Mouse (Mus musculus) NIH3T3 (cell line): Measurements from ENCODE around the gene Fah.

Experiments used
- DNase-seq: peaks from one replicate; pipeline ENCODE4 v3.0.0-alpha.2; 2012; ENCODE audit warnings: low read depth

The Fah gene

DNA sequence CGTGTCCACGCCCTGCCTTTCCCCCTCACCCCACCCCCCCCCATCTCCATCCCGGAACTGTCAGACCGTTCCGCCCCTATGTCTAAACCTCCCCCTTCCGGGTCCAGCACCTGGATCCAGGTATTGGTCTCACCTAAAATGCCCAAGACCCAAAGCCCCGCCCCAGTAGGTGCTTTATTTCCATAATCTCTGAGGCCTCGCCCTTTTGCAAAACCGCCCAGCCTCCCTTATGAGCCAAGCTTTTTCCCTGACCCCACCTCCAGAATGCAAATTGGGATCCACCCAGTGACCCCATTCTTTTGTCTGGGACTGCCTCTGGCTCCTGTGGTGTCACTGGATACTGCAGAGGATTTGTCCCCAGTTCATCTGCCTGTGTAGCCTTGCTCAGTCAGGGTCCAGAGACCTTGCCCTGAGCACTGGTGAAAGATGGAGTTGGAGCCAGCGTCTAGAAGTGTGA, at the start of gene Fah:
Gene Fah (minus strand): TSS at position 430 of the 457 bp plus-strand sequence.
- peak; percentile 20 for DNase-seq

DNA sequence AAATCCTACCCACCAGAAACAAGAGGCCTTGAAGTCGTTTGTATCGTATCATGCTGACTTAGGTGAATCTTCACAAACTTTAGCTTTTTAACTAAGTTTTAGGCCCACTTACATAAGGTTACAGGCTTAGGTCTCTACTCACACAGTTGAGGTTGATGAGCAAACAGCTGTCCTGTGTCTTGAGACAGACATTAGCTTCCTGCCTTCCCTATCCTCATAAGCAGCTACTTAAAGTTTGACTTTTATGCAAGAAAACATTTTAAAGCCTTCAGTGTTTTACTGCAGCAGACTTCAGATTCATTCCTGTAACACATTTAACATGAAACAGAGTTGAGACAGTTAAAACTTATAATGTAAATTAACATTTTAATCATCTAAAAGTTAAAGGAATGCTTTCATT, 46.2 kb upstream of the Fah start:
- no peak for DNase-seq

DNA sequence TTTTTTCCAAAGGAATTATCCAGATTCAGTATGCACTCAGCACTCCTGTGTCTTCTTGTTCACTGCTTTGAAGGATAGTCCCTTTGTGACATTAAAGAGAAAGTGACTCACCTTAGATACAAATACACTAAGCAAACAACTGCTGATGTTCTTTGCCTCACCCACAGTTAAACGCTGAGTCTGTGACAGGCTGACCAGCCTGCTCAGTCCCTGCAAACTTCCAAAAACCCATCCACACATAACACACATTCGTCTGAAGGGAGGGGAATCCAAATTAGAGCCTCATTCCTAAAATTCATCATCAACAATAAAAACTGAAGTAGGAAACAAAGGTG, 45.4 kb upstream of the Fah start:
- DNase-seq = no peak

DNA sequence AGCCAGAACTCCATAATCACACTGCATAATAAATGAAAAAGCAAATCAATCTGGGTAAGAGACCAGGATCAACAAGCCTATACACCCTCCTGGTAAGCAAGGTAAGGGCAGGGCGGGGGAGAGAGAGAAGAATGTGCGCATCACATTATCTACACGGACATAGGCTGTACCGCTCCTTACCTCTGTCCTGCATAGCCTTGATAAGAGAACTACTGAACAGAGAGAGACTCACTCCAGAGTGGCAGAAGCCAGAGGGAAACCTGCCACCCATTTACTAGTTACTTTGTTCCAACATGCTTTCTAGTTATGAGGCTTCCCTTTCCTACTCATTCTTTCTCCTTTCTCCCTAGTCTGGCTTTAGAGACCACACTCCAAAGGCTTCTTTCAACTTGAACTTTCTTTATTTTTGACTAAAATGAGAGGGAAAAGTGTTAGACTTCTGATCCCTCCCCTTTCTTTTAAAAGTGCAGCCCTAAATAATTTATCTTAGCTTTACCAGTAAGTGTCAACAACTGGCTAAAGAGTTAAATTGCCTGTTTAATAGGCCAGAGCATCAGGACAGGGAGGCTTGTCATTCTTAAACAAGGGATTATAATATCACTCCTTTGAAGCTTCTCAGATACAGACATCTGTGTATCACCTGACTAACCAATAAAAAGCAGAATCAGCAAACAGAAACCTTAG, 44.9 kb upstream of the Fah start:
- no peak for DNase-seq

DNA sequence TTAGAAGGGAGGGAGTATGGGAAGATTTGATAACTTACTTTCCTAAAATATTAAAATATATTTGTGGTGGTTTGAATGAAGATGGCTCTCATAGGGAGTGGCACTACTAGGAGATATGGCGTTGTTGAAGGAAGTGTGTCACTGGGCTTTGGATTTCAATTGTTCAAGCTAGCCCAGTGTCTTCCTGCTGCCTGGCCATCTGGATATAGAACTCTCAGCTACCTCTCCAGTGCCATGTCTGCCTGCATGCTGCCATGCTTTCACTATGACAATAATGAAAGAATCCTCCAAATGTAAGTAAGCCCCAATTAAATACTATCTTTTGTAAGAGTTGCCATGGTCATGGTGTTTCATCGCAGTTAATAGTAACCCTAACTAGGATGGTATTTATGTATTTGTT, 42.5 kb upstream of the Fah start:
- DNase-seq = no peak

DNA sequence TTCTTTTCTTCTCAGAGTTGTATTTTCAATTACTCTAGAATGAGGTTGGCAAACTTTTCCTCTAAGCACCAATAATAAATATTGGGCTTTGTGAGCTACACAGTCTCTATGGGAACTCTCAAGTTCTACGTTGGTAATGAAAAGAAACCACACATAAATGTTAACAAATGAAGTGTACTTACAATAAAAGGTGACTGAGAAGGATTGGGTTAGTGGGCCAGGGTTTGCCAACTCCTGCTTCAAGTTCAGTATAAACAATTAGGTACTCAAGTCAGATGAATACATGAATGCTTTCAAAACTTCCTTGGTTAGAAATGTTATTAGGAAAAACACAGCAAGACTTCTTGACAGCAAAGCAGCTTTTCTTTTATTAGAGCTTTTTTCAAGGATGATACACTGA, 39.7 kb upstream of the Fah start:
- DNase-seq = no peak

DNA sequence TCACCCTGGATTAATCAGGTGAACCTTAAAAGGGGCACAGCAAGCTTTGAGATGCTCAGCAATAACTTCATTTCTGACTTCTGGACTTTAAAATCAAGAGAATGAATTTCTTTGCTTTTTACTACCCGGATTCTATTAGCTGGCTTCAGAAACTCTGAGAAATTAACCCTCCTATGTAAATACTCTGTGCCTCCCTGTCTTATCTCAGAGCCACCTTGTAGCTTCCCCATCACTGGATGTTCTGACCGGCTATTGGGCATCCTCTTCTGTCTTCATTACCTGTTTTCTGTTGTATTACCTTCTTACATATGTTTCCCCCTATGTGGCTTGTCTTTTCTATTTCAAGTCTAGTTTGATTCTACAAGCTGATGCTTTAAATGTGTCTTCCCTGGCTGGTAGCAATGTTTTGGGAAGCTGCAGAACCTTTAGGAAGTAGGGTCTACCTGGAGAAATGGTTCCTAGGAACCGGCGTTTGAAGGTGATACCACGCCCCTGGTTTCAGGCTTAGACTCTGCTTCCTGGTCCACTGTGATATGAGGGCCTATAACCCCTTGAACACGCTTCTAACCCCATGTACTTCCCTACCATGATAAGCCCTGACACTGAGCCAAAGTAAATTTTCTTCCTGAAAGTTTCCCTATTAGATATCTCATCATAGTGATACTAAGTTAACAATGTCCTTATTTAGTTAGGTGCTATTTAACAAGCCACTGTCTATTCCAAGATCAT, 36.9 kb upstream of the Fah start:
- DNase-seq = no peak

DNA sequence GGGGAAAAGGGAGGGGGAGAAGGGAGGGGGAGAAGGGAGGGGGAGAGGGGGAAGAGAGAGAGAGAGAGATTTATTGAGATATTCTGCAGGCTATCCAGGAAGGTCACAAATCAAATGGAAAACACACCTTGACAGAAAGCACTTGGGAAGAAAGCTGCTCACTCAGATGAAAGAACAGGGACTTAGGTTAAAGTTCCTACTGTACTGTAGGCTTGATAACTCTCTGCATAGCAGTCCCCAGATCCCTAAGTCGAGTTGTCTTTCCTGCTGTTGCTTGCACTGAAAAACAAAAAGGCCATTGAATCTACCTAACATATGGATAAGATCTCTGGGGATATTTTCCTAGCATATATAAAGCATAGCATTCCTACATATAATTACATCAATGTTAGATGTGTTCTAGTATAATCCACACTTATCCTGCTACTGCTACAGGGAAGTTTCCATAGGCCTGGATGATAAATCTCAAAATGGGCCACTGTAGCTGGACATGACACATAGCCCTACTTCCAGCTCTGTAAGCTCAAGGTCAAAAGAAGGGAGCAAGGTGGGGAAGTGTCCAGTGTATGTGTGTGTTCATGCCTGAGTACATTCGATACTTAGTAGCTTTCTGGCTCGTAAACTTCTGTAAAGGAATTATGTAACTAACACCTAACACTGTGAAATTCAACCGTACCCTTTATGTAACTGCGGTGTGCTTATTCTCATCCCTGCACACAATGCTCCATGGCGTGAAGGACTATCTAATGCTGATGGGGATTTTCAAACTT, 35.8 kb upstream of the Fah start:
- no peak for DNase-seq

DNA sequence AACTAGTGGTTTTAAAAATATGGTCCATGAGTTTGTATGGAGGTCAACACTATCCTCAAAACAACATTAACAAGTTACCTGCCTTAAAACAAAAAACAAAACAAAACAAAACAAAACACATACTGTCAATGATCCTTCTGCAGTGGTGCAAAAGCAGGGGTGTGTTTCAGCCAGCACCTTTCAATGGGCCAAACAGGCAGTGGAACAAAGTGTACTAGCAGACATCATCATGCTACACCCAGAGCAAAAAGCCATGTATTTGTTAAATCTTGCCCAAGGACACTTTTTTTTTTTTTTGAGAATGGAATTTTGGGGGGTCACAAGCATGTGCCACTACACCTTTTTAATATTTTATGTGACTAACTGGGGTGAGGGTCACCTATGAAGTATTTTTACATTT, 30.4 kb upstream of the Fah start:
- no peak for DNase-seq

DNA sequence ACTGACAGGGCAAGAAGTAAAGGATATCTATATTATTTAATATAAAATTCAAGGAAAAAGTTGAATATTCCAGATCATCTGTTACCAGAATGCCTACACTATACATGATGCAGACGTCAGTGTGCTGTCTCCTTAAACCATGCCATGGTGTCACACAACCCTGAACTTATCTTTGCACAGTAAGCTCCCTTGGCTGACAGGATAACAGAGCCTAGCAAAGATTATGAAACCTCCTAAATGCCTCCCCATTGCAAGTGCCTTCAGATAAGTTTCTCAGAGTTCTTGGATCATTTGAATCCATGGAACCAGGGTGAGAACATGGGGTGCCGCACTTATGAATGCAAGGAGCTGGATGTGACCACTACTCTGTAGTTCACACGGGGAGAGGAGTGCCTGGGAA, 25.4 kb upstream of the Fah start:
- no peak for DNase-seq

DNA sequence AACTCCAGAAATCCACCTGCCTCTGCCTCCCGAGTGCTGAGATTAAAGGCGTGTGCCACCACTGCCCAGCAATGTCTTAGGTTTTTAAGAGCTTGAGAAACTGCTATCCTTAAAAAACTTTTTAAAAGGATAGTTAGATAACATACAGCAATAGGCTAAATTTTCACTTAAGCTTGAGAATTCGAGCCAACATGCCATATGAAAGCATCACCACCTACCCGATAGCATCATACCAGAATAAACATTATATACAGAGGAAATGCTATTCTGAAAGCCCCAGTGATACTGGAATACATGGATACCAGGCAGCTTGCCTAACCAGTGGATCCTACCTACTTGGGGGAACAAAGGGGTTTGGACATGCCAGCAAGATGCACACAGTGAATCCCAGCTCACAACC, 17.2 kb upstream of the Fah start:
- no peak for DNase-seq

DNA sequence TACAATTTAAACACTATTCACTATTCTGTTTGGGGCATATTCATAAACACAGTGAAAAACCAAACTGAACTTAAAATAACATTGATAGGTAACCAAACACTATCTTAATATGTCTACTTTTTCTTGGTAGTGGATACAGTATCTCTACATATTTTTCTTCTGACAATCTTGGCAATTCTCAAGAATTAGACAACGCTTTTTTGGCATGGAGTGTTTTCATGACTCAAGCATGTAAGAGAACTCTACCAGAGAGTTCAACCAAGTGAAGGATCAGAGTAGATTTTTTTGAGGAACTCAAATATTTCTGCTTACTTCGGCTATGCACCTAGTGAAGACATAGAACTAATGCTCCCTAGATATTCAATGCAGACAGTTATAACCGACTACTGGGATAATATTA, 14.4 kb upstream of the Fah start:
- peak; percentile 65 for DNase-seq

DNA sequence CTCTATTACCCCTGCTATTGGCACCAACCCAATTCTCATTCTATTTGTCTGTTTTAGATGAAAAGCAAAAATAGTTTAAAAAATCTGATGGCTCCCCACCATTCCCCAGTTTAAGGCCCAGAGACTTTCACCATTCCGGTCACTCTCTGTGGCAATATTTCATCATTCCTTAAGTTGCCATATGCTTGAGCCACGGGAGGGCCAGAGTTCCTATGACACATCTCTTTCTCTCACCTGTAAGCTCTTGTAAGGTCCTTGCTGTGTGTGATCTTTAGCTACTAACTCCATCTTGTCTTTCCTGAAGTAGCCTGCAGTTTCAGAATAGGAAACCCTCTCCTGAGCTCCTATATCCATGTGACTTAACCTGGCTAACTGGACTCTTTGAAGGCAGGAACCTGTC, 12.4 kb upstream of the Fah start:
- no peak for DNase-seq

DNA sequence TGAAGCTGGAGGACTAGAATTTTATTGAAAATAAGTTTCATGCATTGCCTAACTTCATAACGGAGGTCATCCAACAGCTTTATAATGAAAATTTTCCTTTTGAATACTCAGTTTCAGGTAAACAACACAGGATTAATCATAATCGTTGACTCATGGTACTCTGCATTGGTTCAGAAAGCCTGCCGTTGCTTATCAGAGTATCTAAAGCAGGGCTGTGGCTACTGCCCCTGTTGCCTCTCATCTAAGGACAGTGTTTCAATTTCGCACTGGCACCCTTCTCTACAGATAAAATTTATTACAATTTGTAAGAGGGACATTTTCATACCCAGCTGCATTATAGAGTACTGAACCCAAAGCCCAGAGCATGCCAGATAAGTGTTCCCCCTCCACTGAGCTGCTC, 5.9 kb upstream of the Fah start:
- no peak for DNase-seq

DNA sequence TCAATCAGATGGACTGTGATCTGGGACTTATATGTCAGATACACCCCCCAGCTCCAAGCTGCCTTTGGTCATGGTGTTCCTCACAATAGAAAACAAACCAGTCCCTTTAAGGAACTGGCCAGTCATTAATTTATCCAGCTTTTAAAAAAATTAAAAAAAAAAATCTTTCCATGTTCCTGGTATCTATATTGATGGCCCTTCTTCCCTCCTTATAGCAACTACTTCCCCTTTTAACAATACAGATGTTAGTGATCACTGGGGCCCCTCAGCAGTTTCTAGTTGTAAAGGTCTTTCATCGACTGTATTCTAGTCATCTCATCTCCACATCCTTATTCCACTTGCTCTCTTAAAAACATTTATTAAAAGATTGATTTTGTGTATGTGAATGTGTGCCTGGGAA, 5.1 kb upstream of the Fah start:
- no peak for DNase-seq

DNA sequence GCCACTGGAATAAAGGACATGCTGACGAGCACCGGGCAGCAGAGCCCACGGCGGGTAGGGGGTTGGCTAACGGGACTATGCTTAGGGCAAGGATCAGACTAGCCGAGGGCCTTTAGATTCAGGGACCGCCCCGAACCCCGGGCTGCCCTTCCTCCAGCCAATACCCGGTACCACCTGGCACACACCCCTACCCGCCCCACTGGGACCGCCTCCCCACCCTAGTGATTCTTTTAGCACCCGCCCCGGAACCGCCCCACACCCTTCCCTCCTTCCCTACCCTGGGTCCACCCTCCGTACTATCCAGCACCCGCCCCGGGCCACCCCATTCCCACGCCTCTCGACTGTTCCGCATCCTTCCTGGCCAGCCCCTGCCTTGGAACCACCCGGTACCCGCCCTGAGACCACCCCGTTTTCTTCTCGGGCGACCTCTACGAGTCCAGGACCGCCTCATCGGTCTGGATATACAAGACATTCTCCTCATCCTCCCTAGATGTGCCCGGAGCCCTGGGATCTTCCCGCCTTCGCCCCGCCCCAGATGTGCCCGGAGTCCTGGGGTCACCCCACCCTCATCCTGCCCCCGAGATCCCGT, 724 bp downstream of the Fah start:
- peak; percentile 85 for DNase-seq

DNA sequence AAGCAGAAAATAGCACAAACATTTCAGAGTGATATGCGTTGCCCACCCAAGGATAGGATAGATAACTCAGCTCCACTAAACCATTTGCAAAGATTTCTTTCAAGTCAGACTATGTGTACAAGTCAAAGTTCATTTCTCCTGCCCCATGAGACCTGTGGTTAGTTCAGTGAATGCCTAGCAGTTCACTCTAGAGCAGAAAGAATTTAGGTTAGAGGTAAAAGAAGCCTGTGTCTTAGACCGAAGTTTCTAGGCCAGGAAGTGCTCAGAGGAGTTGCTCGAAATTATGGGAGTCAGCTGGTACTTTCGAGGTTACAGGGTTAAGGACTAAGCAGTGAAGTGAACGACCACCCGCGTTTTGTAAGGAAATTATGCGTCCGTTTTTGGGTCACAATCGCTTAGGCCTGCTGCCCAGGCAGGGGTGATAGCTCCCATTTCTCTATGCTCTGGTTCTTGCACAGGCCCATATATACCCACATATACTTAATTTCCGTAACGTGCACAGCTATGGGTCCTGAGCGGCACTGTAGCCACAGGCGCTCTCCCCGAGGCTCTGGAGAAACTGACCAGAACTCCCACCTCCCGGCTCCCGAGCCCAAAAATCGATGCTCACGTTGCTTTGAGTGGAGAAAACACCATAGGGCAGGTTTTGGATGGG, 1.4 kb downstream of the Fah start:
- peak; percentile 69 for DNase-seq

DNA sequence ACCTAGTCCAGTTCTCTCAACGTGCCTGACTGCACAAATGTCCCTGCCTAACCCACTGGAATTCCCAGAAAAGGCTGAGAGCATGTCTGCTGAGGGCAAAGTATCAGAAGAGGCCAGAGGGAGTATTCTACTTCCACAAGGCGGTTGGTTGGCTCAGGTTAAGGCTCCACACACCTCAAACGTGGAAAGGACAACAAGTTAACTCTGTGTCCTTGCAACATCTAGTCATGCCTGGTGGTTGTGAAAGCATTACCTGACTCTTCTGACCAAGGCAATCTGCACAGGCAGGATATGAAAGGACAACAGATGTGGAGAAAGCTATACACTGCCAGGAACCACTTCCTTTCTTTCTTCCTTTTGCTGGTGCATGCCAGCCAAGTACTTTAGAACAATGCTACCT, 2.0 kb downstream of the Fah start:
- DNase-seq = peak; percentile 56

DNA sequence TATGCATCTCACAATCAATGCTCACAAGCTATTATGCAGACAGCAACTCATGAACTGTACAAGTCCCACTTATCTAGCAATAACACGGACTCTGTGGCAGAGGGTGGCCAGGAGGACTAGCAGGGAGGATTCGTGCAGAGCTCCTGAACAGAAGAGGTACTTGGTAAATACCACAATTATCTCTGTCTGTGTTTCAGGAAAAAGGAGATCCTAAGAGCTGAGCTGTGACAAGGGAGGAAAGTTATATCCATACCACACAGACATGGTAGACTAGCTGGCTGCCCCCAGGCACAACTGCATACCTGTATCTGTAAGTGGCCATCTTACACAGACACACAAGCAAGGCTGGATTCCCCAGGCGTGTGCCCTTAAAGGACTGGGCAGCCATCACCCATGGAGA, 5.2 kb downstream of the Fah start:
- no peak for DNase-seq

DNA sequence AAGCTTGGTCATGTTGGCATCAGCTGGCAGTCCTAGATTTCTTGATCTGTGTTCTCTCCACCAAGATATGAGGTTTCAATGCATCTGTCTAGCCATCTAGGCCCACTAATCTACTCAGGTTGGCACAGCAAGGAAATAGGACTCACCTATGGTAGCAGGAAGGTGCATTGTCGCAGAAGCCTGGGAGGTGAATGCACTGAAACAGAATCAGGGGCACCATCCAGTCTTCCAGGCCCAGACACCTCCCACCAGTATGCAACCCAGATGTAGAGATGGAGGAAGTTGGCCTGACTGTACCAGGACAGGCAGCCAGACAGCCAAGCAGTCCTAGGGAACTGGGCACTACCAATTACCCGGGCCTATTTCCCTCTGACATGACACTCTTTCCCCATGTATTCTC, 5.9 kb downstream of the Fah start:
- no peak for DNase-seq

DNA sequence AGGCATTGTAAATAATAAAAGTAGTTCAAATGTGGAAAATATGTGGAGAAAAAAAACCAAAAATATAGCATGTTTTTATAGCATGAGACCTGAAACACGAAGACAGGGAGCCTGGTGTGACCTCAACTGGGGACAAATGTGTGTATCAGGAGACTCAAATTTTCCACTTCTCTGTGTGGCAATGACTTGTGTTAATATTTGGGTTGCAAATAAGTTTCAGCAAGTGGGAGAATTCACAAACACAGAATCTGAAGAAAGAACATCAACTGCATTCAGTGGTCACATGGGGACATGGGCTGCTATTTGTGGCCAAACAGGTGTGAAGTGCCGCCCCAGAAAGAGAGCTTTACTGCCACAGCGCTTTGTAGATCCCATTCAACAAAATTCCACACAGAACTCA, 9.9 kb downstream of the Fah start:
- DNase-seq = no peak

DNA sequence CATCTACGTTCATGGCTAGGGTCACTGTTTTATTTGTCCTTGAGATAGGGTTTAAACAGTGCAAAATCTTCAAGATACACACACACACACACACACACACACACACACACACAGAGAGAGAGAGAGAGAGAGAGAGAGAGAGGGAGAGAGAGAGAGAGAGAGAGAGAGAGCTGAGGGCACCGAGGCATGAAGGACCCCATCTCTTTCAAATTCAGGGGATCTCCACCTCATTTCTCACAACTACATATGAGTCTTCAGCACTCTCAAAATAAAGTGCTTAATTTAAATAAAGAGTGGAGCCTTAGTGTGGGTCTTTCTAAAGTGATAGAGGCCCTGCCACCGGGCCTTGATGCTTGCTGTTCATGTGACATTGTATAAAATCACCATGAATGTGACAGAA, 10.5 kb downstream of the Fah start:
- no peak for DNase-seq
